Mouse (Mus musculus) spleen, adult 2 months (tissue): ENCODE measurements around the gene Ell. TPM values are rescaled to one million over a fixed set of nuclear protein-coding genes. Genes with fewer than 3 reads are reported as not detected.

Source experiments
- DNase-seq, 2 experiments: peaks; one replicate each; pipeline versions ENCODE4 v3.0.0 to v3.0.0-alpha.2; 2012 to 2021; ENCODE audit warnings: low spot score in 2 of 2, low read depth in 1 of 2
- H3K27ac ChIP-seq: fragments of 200-500 bp; 2 replicates; pipeline ENCODE4 v1.5.1; 2012; ENCODE audit warnings: low read length, inconsistent platforms; ENCODE audit not compliant: insufficient read depth
- H3K27me3 ChIP-seq: fragments of 200-500 bp; 2 replicates; pipeline ENCODE4 v1.6.1; 2012; ENCODE audit warnings: mild to moderate bottlenecking, moderate library complexity, low read length, inconsistent platforms; ENCODE audit not compliant: control insufficient read depth, insufficient read depth
- H3K36me3 ChIP-seq: fragments of 200-500 bp; 2 replicates; pipeline ENCODE4 v1.6.1; 2012; ENCODE audit warnings: mild to moderate bottlenecking, low read length, inconsistent platforms; ENCODE audit not compliant: control insufficient read depth, insufficient read depth
- H3K4me1 ChIP-seq: fragments of 200-500 bp; 2 replicates; pipeline ENCODE4 v1.6.1; 2011; ENCODE audit warnings: inconsistent platforms; ENCODE audit not compliant: control insufficient read depth, insufficient read depth, insufficient read length
- H3K4me3 ChIP-seq: fragments of 200-500 bp; 2 replicates; pipeline ENCODE4 v1.5.1; 2011; ENCODE audit warnings: mild to moderate bottlenecking, inconsistent platforms; ENCODE audit not compliant: insufficient read depth, insufficient read length; ENCODE audit errors: extremely low read depth
- CTCF ChIP-seq: fragments of 200-500 bp; IDR thresholded peaks from 2 replicates; pipeline ENCODE4 v1.5.1; 2011; ENCODE audit warnings: mild to moderate bottlenecking, inconsistent platforms; ENCODE audit not compliant: insufficient read depth, insufficient read length, insufficient replicate concordance; ENCODE audit errors: extremely low read depth
- POLR2A ChIP-seq: fragments of 200-500 bp; IDR thresholded peaks from 2 replicates; pipeline ENCODE4 v1.6.1; 2011; ENCODE audit warnings: low read depth, low read length, inconsistent platforms
- WGBS: fragments of 180-500 bp; shearing (Covaris S2); methylation state at CpG from one replicate; pipeline ENCODE4 v1.1.7; 2018; 5-methylcytosine and 5-hydroxymethylcytosine counted together
- polyA plus RNA-seq: library from polyadenylated mRNA; depleted of rRNA; stranded (reverse); fragments of >200 nt; gene quantifications from 2 replicates; pipeline ENCODE4 v1.2.3, GENCODE M21; 2012; rRNA removed

Ell gene
- polyA plus RNA-seq = 21.3 and 27.9 TPM in 2 replicates

DNA sequence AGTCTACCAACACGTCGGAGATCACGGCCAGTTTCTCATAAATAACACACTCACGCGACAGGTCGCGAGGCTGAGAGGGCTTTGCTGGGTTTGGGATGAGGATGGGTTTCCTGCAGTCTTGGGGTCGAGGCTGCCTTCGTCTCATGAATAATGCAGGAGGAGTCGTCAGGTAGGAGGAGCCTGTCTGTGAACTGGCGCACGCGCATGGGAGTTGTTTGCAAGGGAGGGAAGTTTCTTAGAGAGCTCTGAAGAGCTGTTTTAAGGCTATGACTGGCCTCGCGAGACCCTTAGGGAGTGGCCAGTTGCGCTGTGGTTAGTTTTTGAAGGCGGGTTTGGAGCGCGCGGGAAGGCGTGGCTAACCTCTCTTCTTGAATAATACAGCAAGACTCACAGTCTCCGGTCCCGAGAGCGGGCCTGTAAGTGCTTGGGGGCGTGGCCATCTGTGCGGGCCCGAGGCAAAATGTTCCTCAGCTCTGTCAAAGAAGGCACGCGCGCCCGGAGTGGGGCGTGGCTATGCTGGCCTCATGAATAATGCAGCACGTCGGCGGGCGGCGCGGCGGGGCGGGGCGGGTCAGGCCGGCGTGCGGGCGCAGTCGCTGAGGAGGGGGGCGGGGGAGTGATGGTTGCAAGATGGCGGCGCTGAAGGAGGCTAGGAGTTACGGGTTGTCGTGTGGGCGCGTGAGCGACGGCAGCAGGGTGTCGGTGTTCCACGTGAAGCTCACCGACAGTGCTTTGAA, at the start of gene Ell:
Gene Ell, plus strand, starts transcription at position 381 of the 737 bp plus-strand sequence.
- H3K27me3 ChIP-seq = no peaks in the 10 kb centered on the region
- WGBS = under 1% methylated on average over 58 of the region's 58 CpGs
- peaks cover 13% of the 10 kb centered on the region; the same call in 1 of the 2 replicates for H3K4me1 ChIP-seq
- H3K36me3 ChIP-seq = peaks cover 5% of the 10 kb centered on the region
- peak within 1 kb of the TSS; percentile 91 for H3K27ac ChIP-seq
- DNase-seq = peak; percentile 97 to 99
- H3K4me3 ChIP-seq = peak within 1 kb of the TSS; percentile 90
- TF ChIP-seq CTCF (no peak), POLR2A (peak; percentile 75)

- Histone ChIP-seq H3K4me3 (peak overlapping the region; percentile 0; the same call in 1 of the 2 replicates), H3K4me1 (peaks cover 23% of the 10 kb centered on the region), H3K36me3 (no peaks in the 10 kb centered on the region), H3K27ac (no peak overlapping the region), H3K27me3 (peaks cover 50% of the 10 kb centered on the region)
- WGBS = 2% methylated on average over 12 of the region's 41 CpGs
- TF ChIP-seq POLR2A (no peak), CTCF (no peak)
- no peak for DNase-seq
These were observed 49.7 kb upstream of the Ell start for GRCm38 (mm10) chr8:70489576-70489975.

DNA sequence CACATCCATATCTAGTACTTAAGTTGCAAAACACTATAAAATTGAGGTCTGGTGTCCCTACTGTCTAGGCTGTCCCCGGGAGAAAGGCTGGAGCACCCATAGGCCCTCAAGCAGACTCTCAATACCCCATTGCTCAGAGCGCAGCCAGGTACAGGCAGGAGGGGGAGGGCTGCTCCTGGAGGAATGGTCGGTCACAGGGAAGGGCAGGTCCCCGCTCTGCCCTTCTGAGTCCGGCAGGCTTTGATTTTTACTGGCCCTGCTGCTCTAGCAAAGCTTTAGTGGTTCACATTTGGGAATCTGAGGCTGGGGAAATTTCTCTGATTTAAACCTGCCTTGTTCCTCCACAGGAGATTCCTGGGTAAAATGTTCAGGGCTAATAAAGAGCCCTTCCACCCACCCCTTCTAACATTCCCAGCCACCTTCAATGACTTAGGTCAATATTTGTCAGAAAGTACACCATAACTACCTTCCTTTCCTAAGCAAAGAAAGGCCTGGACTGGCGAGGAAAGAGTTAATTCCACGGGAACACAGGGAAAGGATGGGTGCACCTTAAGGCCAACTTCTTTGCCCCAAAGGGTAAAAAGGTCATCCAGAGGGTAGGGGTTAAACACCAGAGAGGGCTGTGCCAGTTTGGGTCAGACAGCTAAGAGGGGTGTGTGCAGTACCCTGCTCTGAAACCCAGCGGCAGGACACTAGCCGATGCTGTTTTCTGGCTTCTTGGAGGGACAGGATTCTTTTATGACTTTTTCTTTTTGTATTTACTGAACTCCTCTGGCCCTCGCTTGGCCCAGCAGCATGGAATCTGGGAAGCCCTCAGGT, 49.0 kb upstream of the Ell start:
- no peak overlapping the region for H3K4me3 ChIP-seq
- 34% methylated on average over 10 of the region's 10 CpGs for WGBS
- TF ChIP-seq POLR2A = no peak
- no peak for TF ChIP-seq CTCF
- peaks cover 23% of the 10 kb centered on the region for H3K4me1 ChIP-seq
- H3K27me3 ChIP-seq = peaks cover 54% of the 10 kb centered on the region
- H3K36me3 ChIP-seq = no peaks in the 10 kb centered on the region
- no peak overlapping the region for H3K27ac ChIP-seq
- no peak for DNase-seq

GRCm38 (mm10) chr8:70490880-70491495, 48.3 kb upstream of the Ell start:
- H3K4me3 ChIP-seq = no peak overlapping the region
- no peak for DNase-seq
- 6% methylated on average over 20 of the region's 20 CpGs for WGBS
- TF ChIP-seq POLR2A (no peak), CTCF (no peak)
- H3K27me3 ChIP-seq = peaks cover 57% of the 10 kb centered on the region
- H3K36me3 ChIP-seq = no peaks in the 10 kb centered on the region
- H3K27ac ChIP-seq = no peak overlapping the region
- H3K4me1 ChIP-seq = peaks cover 23% of the 10 kb centered on the region

GRCm38 (mm10) chr8:70492664-70493640, 46.3 kb upstream of the Ell start, which contains the start of gene Crlf1:
Crlf1 (plus strand) TSS chr8:70493158.
- Histone ChIP-seq H3K4me3 (peak within 1 kb of the TSS; percentile 6; the same call in 1 of the 2 replicates), H3K36me3 (no peaks in the 10 kb centered on the region), H3K27ac (no peak within 1 kb of the TSS), H3K27me3 (peaks cover 53% of the 10 kb centered on the region), H3K4me1 (peaks cover 23% of the 10 kb centered on the region)
- WGBS = 2% methylated on average over 82 of the region's 93 CpGs
- TF ChIP-seq CTCF = no peak
- TF ChIP-seq POLR2A = no peak
- DNase-seq = no peak
